Mouse (Mus musculus): Measurements from ENCODE around the gene Stx6. TPM values are rescaled to one million over a fixed set of nuclear protein-coding genes. Genes with fewer than 3 reads are reported as not detected.

The Stx6 gene
- polyA plus RNA-seq, 1 experiment: 48.0 TPM

GRCm38 (mm10) chr1:155249896-155250295 is 91.4 kb downstream of the Stx6 start:
- Histone ChIP-seq H3K4me3 (ENCODE audit: insufficient read depth, low read length) (no peak overlapping the region), H3K4me1 (ENCODE audit: control insufficient read depth, insufficient read depth, low read length) (no peaks in the 10 kb centered on the region), H3K27ac (ENCODE audit: insufficient read depth, low read depth, low read length) (no peak overlapping the region)
- TF ChIP-seq POLR2A (IDR thresholded peaks at IDR 0.05; ENCODE audit: borderline replicate concordance, low read depth, low read length) (no peak), CTCF (IDR thresholded peaks at IDR 0.05; ENCODE audit: low read depth, low read length) (no peak)

GRCm38 (mm10) chr1:155250531-155251135 is 92.1 kb downstream of the Stx6 start:
- Histone ChIP-seq H3K4me1 (ENCODE audit: control insufficient read depth, insufficient read depth, low read length) (no peaks in the 10 kb centered on the region), H3K27ac (ENCODE audit: insufficient read depth, low read depth, low read length) (no peak overlapping the region), H3K4me3 (ENCODE audit: insufficient read depth, low read length) (no peak overlapping the region)
- TF ChIP-seq POLR2A (IDR thresholded peaks at IDR 0.05; ENCODE audit: borderline replicate concordance, low read depth, low read length): no peak
- TF ChIP-seq CTCF (IDR thresholded peaks at IDR 0.05; ENCODE audit: low read depth, low read length): no peak

GRCm38 (mm10) chr1:155251596-155251995 is 93.1 kb downstream of the Stx6 start:
- no peak overlapping the region for H3K27ac ChIP-seq (ENCODE audit: insufficient read depth, low read depth, low read length)
- H3K4me1 ChIP-seq (ENCODE audit: control insufficient read depth, insufficient read depth, low read length): no peaks in the 10 kb centered on the region
- no peak overlapping the region for H3K4me3 ChIP-seq (ENCODE audit: insufficient read depth, low read length)
- TF ChIP-seq CTCF (IDR thresholded peaks at IDR 0.05; ENCODE audit: low read depth, low read length) (no peak), POLR2A (IDR thresholded peaks at IDR 0.05; ENCODE audit: borderline replicate concordance, low read depth, low read length) (no peak)

DNA sequence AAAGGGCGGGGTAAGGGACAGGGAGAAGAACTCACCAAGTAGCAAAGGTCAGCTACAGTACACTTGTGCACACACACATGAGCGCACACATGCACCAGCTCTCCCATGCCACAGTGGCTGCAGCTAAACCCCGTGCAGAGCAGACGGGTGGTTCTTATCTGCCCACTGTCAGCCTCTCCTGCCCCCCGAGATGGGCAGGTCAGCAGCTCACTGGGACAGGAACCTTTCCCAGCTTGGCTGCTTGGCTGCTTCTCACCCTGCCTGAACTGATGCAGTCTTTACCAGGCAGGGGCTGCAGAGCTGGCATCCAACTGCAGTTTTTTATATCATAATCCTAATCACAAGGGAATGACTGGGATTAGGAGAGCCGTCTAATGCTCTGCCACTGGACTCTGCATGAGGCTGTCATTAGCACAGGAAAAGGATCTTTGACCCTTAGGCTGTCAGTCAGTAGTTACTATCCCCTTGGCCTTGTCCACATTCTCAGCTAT is 94.2 kb downstream of the Stx6 start:
- TF ChIP-seq CTCF (IDR thresholded peaks at IDR 0.05; ENCODE audit: low read depth, low read length): no peak
- no peak for TF ChIP-seq POLR2A (IDR thresholded peaks at IDR 0.05; ENCODE audit: borderline replicate concordance, low read depth, low read length)
- H3K4me3 ChIP-seq (ENCODE audit: insufficient read depth, low read length): no peak overlapping the region

GRCm38 (mm10) chr1:155253126-155253525 is 94.6 kb downstream of the Stx6 start:
- no peak overlapping the region for H3K4me3 ChIP-seq (ENCODE audit: insufficient read depth, low read length)
- no peaks in the 10 kb centered on the region for H3K4me1 ChIP-seq (ENCODE audit: control insufficient read depth, insufficient read depth, low read length)
- no peak for TF ChIP-seq CTCF (IDR thresholded peaks at IDR 0.05; ENCODE audit: low read depth, low read length)
- TF ChIP-seq POLR2A (IDR thresholded peaks at IDR 0.05; ENCODE audit: borderline replicate concordance, low read depth, low read length): no peak
- H3K27ac ChIP-seq (ENCODE audit: insufficient read depth, low read depth, low read length): no peak overlapping the region

More for the DNA sequence above, 94.2 kb downstream of the Stx6 start:
- no peaks in the 10 kb centered on the region for H3K4me1 ChIP-seq (ENCODE audit: control insufficient read depth, insufficient read depth, low read length)
- no peak overlapping the region for H3K27ac ChIP-seq (ENCODE audit: insufficient read depth, low read depth, low read length)

GRCm38 (mm10) chr1:155254309-155254708 is 95.8 kb downstream of the Stx6 start:
- no peak overlapping the region for H3K27ac ChIP-seq (ENCODE audit: insufficient read depth, low read depth, low read length)
- no peak for TF ChIP-seq CTCF (IDR thresholded peaks at IDR 0.05; ENCODE audit: low read depth, low read length)
- no peak for TF ChIP-seq POLR2A (IDR thresholded peaks at IDR 0.05; ENCODE audit: borderline replicate concordance, low read depth, low read length)
- no peaks in the 10 kb centered on the region for H3K4me1 ChIP-seq (ENCODE audit: control insufficient read depth, insufficient read depth, low read length)
- no peak overlapping the region for H3K4me3 ChIP-seq (ENCODE audit: insufficient read depth, low read length)

Other genes starting within 250 kb of the Stx6 start
- gene Ier5, start 59.1 kb upstream of the Stx6 start, polyA plus RNA-seq (2012; ENCODE audit: insufficient read depth, insufficient read length, missing spikeins): 58.7 and 62.5 TPM in 2 replicates
- gene Mr1, start 11.9 kb upstream of the Stx6 start, polyA plus RNA-seq (2012; ENCODE audit: insufficient read depth, insufficient read length, missing spikeins): 9.2 and 10.3 TPM in 2 replicates
- 0.94 TPM in 1 of 2 replicates, not detected in the other for gene BC034090, start 85.7 kb downstream of the Stx6 start, polyA plus RNA-seq (2012; ENCODE audit: insufficient read depth, insufficient read length, missing spikeins)

Data from bone marrow macrophage, adult 2 months (primary cell).